Mouse (Mus musculus) spleen, adult 2 months (tissue): ENCODE data around the gene Ctf2.

Experiments used
- CTCF ChIP-seq: fragments of 200-500 bp; IDR thresholded peaks from 2 replicates; pipeline ENCODE4 v1.5.1; 2011; ENCODE audit warnings: mild to moderate bottlenecking, inconsistent platforms; ENCODE audit not compliant: insufficient read depth, insufficient read length, insufficient replicate concordance; ENCODE audit errors: extremely low read depth
- POLR2A ChIP-seq: fragments of 200-500 bp; IDR thresholded peaks from 2 replicates; pipeline ENCODE4 v1.6.1; 2011; ENCODE audit warnings: low read depth, low read length, inconsistent platforms

GRCm38 (mm10) chr7:127748235-127748560 lies 16.2 kb upstream of the Ctf2 start:
- TF ChIP-seq POLR2A (no peak), CTCF (no peak)
